Mouse (Mus musculus) adrenal gland, postnatal 14 days (tissue): ENCODE measurements around the gene Adh5. TPM values are rescaled to one million over a fixed set of nuclear protein-coding genes. Genes with fewer than 3 reads are reported as not detected.

Experiments used
- total RNA-seq: library from RNA; stranded (reverse); gene quantifications from 2 replicates; pipeline ENCODE4 v1.2.3, GENCODE M21; 2021

The Adh5 gene
- total RNA-seq, 1 experiment from 2014 or later, result 201 TPM

Other genes with a start within 250 kb of the Adh5 start
- not detected in 2 replicates for gene 4930579F01Rik, start 249.3 kb upstream of the Adh5 start, total RNA-seq
- 18.2 and 24.3 TPM in 2 replicates for gene Adh7, start 225.3 kb upstream of the Adh5 start, total RNA-seq
- gene Adh1, start 182.1 kb upstream of the Adh5 start, total RNA-seq, result 3,758 and 4,029 TPM in 2 replicates
- gene Adh6a, start 129.8 kb upstream of the Adh5 start, total RNA-seq, result not detected in 2 replicates
- 0.52 and 0.56 TPM in 2 replicates for gene Adh6b, start 101.3 kb upstream of the Adh5 start, total RNA-seq
- gene Adh4, start 27.6 kb upstream of the Adh5 start, total RNA-seq, result 1.6 and 13.8 TPM in 2 replicates
- gene Metap1, start 46.4 kb downstream of the Adh5 start, total RNA-seq, result 50.5 and 54.4 TPM in 2 replicates
- gene Eif4e, start 83.1 kb downstream of the Adh5 start, total RNA-seq, result 171 and 181 TPM in 2 replicates